Mouse (Mus musculus): ENCODE measurements around the gene Armc7. TPM values are rescaled to one million over a fixed set of nuclear protein-coding genes. Genes with fewer than 3 reads are reported as not detected.
"Not testable (repeated sequence)": the region's sequence is repeated elsewhere in the genome, so short reads cannot be mapped to it uniquely, and the experiment has no call there.

Armc7 gene
- total RNA-seq, 2 experiments from 2014 or later = 1.4 to 2.3 TPM

GRCm38 (mm10) chr11:115452281-115452860 is 23.1 kb upstream of the Armc7 start:
- intact Hi-C loops (cut with DNase I) = no loop called here

GRCm38 (mm10) chr11:115453306-115453705 is 22.2 kb upstream of the Armc7 start:
- DNase-seq (ENCODE audit: low spot score) = no peak
- intact Hi-C loops (cut with DNase I) = no loop called here

More at GRCm38 (mm10) chr11:115452281-115452860, 23.1 kb upstream of the Armc7 start:
- DNase-seq (ENCODE audit: low spot score) = no peak

- DNase-seq (ENCODE audit: low spot score); intact Hi-C loops (cut with DNase I): not testable (repeated sequence)
Measured at GRCm38 (mm10) chr11:115454822-115455221, 20.6 kb upstream of the Armc7 start.

GRCm38 (mm10) chr11:115455619-115456018 is 19.8 kb upstream of the Armc7 start:
- DNase-seq (ENCODE audit: low spot score) = no peak
- intact Hi-C loops (cut with DNase I) = no loop called here

- no peak for DNase-seq (ENCODE audit: low spot score)
- intact Hi-C loops (cut with DNase I) = no loop called here
Measured at GRCm38 (mm10) chr11:115456182-115456581, 19.3 kb upstream of the Armc7 start.

- no peak for DNase-seq (ENCODE audit: low spot score)
- intact Hi-C loops (cut with DNase I) = no loop called here
Measured at GRCm38 (mm10) chr11:115457405-115457804, 18.1 kb upstream of the Armc7 start.

- intact Hi-C loops (cut with DNase I) = no loop called here
- DNase-seq (ENCODE audit: low spot score) = no peak
Measured at GRCm38 (mm10) chr11:115460976-115461375, 14.5 kb upstream of the Armc7 start.

- intact Hi-C loops (cut with DNase I) = no loop called here
- DNase-seq (ENCODE audit: low spot score) = no peak
Measured at GRCm38 (mm10) chr11:115461846-115462242, 13.6 kb upstream of the Armc7 start.

- DNase-seq (ENCODE audit: low spot score) = no peak
Measured at GRCm38 (mm10) chr11:115462243-115462891, 13.1 kb upstream of the Armc7 start, which contains the start of gene Slc16a5. Gene Slc16a5, plus strand, starts transcription at chr11:115462474.

GRCm38 (mm10) chr11:115463397-115463796 is 12.1 kb upstream of the Armc7 start:
- intact Hi-C loops (cut with DNase I) = no loop called here
- no peak for DNase-seq (ENCODE audit: low spot score)

More at GRCm38 (mm10) chr11:115462243-115462891, 13.1 kb upstream of the Armc7 start, which contains the start of gene Slc16a5:
- intact Hi-C loops (cut with DNase I) = no loop called here

- no peak for DNase-seq (ENCODE audit: low spot score)
- intact Hi-C loops (cut with DNase I) = no loop called here
Measured at GRCm38 (mm10) chr11:115464851-115465250, 10.6 kb upstream of the Armc7 start.

- intact Hi-C loops (cut with DNase I) = no loop called here
- DNase-seq (ENCODE audit: low spot score) = no peak
Measured at GRCm38 (mm10) chr11:115467217-115467618, 8.2 kb upstream of the Armc7 start.

- intact Hi-C loops (cut with DNase I) = no loop called here
- DNase-seq (ENCODE audit: low spot score) = peak; percentile 20
Measured at GRCm38 (mm10) chr11:115472183-115472582, 3.3 kb upstream of the Armc7 start.

GRCm38 (mm10) chr11:115473626-115474275 is 1.7 kb upstream of the Armc7 start:
- intact Hi-C loops (cut with DNase I) = loop anchor here (1.0 to 2.0 kb wide), 3 partner anchors 45 to 115 kb away; partner anchors contain the start of gene Kctd2

GRCm38 (mm10) chr11:115475758-115476237 is 331 bp downstream of the Armc7 start:
- no peak for DNase-seq (ENCODE audit: low spot score)
- intact Hi-C loops (cut with DNase I) = loop anchor here (2.0 kb wide), 1 partner anchor 55 kb away; the partner anchor contains the start of gene Kctd2

More at GRCm38 (mm10) chr11:115473626-115474275, 1.7 kb upstream of the Armc7 start:
- DNase-seq (ENCODE audit: low spot score) = peak; percentile 83

GRCm38 (mm10) chr11:115476630-115477029 is 1.2 kb downstream of the Armc7 start:
- DNase-seq (ENCODE audit: low spot score); intact Hi-C loops (cut with DNase I): not testable (repeated sequence)

- DNase-seq (ENCODE audit: low spot score); intact Hi-C loops (cut with DNase I): not testable (repeated sequence)
Measured at GRCm38 (mm10) chr11:115477388-115477787, 1.9 kb downstream of the Armc7 start.

GRCm38 (mm10) chr11:115478296-115478938 is 3.0 kb downstream of the Armc7 start:
- no peak for DNase-seq (ENCODE audit: low spot score)
- intact Hi-C loops (cut with DNase I) = no loop called here

GRCm38 (mm10) chr11:115481553-115482259 is 6.2 kb downstream of the Armc7 start:
- intact Hi-C loops (cut with DNase I) = loop anchor here (5.0 kb wide), 3 partner anchors 81 to 231 kb away; partner anchors contain the start of genes Mif4gd and Nup85
- DNase-seq (ENCODE audit: low spot score) = no peak
